Mouse (Mus musculus): Measurements from ENCODE around the gene Hdlbp.

Hdlbp gene

DNA sequence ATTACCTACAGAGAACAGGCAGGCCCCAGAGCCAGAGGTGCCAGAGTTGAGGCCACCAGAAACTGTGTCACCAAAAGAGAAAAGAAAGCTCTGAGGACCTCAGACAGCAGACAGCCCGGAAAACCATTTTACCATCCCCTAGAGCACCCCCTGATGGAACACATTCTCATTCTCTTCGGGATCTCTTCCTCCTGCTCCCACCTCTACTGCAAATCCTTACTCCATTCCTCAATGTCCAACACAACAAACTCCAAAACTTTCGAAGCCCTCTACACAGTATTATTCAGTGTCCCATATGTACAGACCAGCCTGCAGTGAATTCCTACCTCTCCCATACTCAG lies 32.8 kb downstream of the Hdlbp start:
- DNase-seq (ENCODE audit: low read depth, low spot score), result no peak

DNA sequence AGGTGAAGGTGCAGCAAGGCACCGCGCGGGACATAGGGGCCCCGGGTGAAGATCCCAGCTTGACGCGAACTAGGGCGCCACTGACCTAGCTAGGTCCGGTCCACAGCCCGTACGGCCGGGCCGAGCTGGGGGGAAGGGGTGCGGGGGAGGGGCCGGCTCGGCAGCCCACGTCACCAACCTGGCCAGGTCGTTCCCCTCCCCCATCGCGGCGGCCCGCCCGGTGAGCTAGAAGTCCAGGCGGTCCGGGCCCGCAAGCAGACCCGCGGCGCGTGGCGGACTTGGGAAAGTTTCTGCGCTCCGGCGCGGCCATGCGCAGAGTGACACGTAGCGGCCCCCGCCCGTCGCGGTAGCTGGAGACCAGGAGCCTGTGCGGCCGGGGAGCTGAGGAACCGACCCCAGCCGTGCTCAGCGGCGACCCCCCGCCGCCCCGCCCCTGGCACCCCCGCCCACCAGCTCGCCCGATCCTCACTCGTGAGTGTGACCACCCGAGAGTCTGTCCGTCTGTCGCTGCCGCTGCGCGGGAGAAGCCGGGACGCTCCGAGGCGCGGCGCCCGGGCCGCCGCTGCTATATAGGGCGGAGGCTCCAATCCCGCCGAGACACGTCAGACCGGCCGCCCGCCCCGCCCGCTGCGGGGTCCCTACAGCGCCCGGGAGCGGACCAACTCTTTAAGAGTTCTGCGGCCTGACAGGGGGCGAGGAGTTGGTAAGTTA lies 33.3 kb downstream of the Hdlbp start:
- DNase-seq (ENCODE audit: low read depth, low spot score), result peak; percentile 62

- DNase-seq (ENCODE audit: low read depth, low spot score), result peak; percentile 48
These were observed 34.1 kb downstream of the Hdlbp start for GRCm38 (mm10) chr1:93444405-93445110.

- no peak for DNase-seq (ENCODE audit: low read depth, low spot score)
These were observed 39.3 kb downstream of the Hdlbp start for GRCm38 (mm10) chr1:93439321-93439720.

GRCm38 (mm10) chr1:93432087-93432486 lies 46.5 kb downstream of the Hdlbp start:
- DNase-seq (ENCODE audit: low read depth, low spot score), result no peak

DNA sequence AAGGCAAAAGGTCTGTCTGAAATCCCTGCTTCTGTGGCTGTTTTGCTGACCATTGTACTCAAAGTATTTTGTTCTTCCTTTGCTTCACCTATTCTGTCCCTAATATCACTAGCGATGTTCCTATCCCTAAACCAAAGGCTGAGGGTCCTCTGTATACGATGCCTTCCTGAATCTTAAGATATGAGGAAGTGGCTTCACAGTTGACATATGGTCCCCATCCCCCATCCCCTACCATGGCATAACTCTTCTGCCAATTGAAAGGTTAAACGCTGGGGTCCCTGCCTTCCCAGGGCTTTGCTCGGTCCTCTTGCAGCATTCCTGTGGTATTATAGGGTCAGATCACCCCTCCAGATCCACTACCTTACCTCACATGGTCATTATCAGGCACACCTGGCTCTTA lies 75.2 kb downstream of the Hdlbp start:
- no peak for DNase-seq (ENCODE audit: low read depth, low spot score)

GRCm38 (mm10) chr1:93401191-93402052 lies 77.2 kb downstream of the Hdlbp start:
- no peak for DNase-seq (ENCODE audit: low read depth, low spot score)

GRCm38 (mm10) chr1:93388906-93389305 lies 89.7 kb downstream of the Hdlbp start:
- no peak for DNase-seq (ENCODE audit: low read depth, low spot score)

DNA sequence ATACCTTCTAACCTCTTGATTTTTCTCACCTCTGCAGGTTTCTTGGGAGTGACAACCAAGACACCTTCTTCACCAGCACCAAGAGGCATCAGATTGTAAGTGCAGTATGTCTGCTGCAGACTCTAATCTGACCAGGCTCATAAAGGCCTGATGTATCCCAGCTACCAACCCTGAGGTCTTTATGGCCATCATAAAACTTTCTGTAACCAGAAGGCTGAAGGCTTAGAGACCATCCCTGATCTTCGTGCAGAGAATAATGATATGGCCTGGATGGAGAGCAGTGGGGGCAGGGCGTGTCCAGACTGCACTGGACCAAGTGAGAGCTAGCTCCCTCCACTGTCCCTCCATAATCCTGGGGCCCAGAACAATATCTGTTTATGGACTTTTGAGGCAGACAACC lies 91.4 kb downstream of the Hdlbp start:
- DNase-seq (ENCODE audit: low read depth, low spot score), result no peak

GRCm38 (mm10) chr1:93379117-93379516 lies 99.5 kb downstream of the Hdlbp start:
- no peak for DNase-seq (ENCODE audit: low read depth, low spot score)

DNA sequence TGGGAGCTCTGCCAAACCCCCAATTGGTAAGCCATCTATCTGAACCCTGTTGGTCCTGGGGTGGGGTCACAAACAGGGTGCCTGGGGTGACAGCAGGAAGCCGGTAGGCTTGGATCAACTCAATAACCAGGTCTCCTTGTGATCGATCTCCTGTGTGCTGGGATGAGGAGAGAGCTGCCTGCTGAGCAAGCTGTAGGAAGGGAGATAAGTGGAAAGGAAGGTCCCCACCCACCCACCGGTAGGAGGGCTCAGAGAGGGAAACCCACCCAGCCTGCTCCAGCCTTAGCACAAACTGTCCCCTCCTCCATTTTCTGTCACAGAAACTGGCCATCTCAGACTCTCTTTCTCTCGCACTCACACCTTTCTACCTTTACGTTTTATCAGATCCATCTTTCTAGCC lies 101.3 kb downstream of the Hdlbp start:
- DNase-seq (ENCODE audit: low read depth, low spot score), result no peak

DNA sequence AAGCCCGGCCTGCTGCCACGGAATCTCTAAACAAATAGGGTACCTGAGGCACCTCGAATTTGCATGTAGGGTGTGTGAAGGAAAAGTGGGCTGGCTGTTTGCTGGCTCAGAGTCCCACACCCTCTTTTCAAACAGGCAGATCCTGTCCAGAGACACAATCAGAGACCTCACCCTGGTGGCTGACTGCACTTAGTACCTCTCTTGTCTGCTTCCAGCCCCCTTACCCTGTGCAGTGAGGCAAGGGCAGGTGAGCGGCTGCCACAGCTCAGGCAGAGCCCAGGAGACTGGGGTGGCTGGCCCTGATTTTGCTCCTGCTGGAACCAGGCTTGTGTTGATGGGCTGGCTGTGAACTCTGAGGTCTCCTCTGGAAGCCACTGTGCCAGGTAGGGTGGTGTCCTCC lies 105.0 kb downstream of the Hdlbp start, which contains the start of gene Ano7:
Gene Ano7 (plus strand): TSS at position 266 of the 400 bp plus-strand sequence.
- no peak for DNase-seq (ENCODE audit: low read depth, low spot score)

DNA sequence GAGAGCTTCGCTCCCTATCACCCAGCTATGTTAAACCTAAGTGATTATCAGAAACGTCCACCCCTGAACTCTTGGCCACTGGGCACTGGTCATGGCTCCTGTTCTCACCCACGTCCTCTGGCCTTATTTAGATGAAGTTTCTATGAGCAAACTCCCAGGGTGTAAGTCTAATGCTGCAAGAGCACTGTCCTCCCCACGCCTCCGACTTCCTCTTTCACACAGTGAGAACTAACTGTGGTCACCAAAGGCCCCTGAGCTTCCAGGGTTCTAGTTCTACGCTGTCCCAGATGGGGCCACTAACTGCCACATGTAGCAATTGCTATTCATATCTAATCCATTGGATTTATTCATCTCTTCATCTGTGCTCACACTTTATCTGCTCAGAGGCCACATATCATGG lies 113.0 kb downstream of the Hdlbp start:
- DNase-seq (ENCODE audit: low read depth, low spot score), result no peak

DNA sequence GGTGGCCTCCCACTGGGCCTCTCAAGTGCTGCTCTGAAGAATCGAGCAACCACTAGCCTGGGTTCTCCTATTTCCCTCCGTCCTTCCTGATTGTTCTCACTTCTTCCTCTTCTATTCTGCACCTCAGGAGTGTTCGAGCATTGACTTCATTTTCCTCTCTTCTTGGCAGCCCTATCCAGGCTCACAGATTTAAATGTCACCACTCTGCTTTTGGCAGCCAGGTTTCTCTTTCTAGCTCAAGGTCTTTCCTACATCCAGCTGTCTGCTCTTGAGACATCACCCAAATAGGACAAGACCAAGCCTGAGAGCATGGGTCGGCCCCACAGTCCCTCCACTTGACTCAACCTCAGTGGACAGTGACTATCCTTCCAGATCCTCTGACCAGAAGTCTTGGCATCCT lies 116.0 kb downstream of the Hdlbp start:
- DNase-seq (ENCODE audit: low read depth, low spot score), result no peak

Measured in embryo, embryonic 11.5 days (tissue).